Mouse (Mus musculus) brain, embryonic 14.5 days (tissue): Measurements from ENCODE around the gene Hsd3b5.

ENCODE experiments used
- CTCF ChIP-seq: fragments of 200-500 bp; IDR thresholded peaks from 2 replicates; pipeline ENCODE4 v1.5.1; 2012; ENCODE audit warnings: inconsistent platforms, mild to moderate bottlenecking, moderate library complexity, borderline replicate concordance; ENCODE audit not compliant: insufficient read depth, insufficient read length; ENCODE audit errors: extremely low read depth
- POLR2A ChIP-seq: fragments of 200-500 bp; IDR thresholded peaks from 2 replicates; pipeline ENCODE4 v1.6.1; 2012; ENCODE audit warnings: mild to moderate bottlenecking, inconsistent platforms, borderline replicate concordance; ENCODE audit not compliant: poor library complexity, insufficient read depth, insufficient read length, severe bottlenecking; ENCODE audit errors: extremely low read depth

DNA sequence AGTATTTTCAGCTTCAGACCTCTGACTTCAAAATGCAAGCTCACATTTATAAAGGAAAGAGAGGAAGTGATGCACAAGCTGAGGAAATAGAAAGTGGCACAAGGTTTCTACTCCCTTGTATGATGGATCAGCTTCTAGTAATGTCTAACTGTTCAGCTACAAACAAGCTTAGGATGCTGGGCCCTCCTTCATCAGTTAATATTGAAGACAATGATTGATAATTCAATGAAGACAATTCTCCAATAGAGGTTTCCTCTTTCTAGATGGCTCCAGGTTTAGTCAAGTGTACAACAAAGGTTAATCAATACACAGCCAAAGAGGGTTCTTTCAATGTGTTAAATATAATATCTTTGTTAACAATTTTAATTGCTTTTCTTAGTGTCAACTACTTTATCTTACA lies 41.3 kb downstream of the Hsd3b5 start, which contains the start of gene Gm10681:
- no peak for TF ChIP-seq POLR2A
- TF ChIP-seq CTCF, result no peak
